Mouse (Mus musculus) megakaryocyte, embryonic 14.5 days (primary cell): ENCODE data around the gene Enox1.

Experiments
- FLI1 ChIP-seq: IDR thresholded peaks from 2 replicates; pipeline ENCODE4 v1.6.1; 2012; ENCODE audit warnings: low read length, inconsistent platforms, mixed read lengths
- GATA1 ChIP-seq: IDR thresholded peaks from 3 replicates; pipeline ENCODE4 v1.6.1; 2012; ENCODE audit warnings: mixed read lengths, low read length, inconsistent platforms, borderline replicate concordance

- TF ChIP-seq GATA1, result no peak
- no peak for TF ChIP-seq FLI1
Observed at GRCm38 (mm10) chr14:77329791-77330190, 173.2 kb downstream of the Enox1 start.
